Mouse (Mus musculus) CH12.LX (cell line): ENCODE measurements at regions not wholly inside any gene's neighbourhood (a gene's known extent, or its start where the extent isn't known, plus 50 kb on each side); places are given as distances from the start of the nearest gene placed in this dataset.

Experiments
- CHD1 ChIP-seq: IDR thresholded peaks from 2 replicates; pipeline ENCODE4 v1.6.1; 2012; ENCODE audit warnings: low read depth, low read length, improper control_type of control experiment, inconsistent platforms
- POLR2A ChIP-seq: IDR thresholded peaks from 2 replicates; pipeline ENCODE4 v1.6.1; 2011; ENCODE audit warnings: low read depth, mild to moderate bottlenecking, improper control_type of control experiment, low read length

DNA sequence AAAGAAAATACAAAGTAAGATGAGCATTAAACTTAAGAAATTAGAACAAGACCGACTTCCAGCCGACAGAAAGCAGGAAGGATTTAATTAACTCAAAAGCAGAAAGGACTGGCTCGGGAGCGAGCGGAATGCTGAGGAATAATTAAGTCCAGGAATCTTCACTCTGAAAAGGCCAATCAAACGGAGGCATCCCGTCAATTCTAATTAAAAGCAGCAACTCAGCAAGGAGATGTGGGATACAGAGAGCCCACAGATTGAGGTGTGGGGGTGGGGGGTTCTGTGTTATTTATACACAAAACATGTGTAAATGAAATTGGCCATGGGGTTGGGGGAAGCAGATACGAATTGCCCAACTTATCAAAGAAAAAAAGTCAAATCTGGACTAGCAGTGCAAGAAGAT is 288.9 kb upstream of the Zdhhc25 start:
- TF ChIP-seq POLR2A = no peak
- TF ChIP-seq CHD1 = no peak
